Mouse (Mus musculus): ENCODE measurements around the gene Gm4969.
"Not testable (repeated sequence)": the region's sequence is repeated elsewhere in the genome, so short reads cannot be mapped to it uniquely, and the experiment has no call there.

The Gm4969 gene

GRCm38 (mm10) chr7:19118028-19118771, at the start of gene Gm4969:
Gene Gm4969, minus strand, starts transcription at chr7:19118368.
- DNase-seq (ENCODE audit: low spot score in 2 of 2), result peak in 1 of 2 experiments; percentile 35

- DNase-seq (ENCODE audit: low spot score in 2 of 2), result no peak
Measured at GRCm38 (mm10) chr7:19166990-19167389, 48.8 kb upstream of the Gm4969 start.

- no peak for DNase-seq (ENCODE audit: low spot score in 2 of 2)
Measured at GRCm38 (mm10) chr7:19165656-19166423, 47.7 kb upstream of the Gm4969 start, which contains the start of gene Gipr. Gene Gipr, minus strand, starts transcription at chr7:19166127.

- no peak for DNase-seq (ENCODE audit: low spot score in 2 of 2)
Measured at GRCm38 (mm10) chr7:19164978-19165377, 46.8 kb upstream of the Gm4969 start.

GRCm38 (mm10) chr7:19164189-19164588, 46.0 kb upstream of the Gm4969 start:
- DNase-seq (ENCODE audit: low spot score in 2 of 2), result no peak

GRCm38 (mm10) chr7:19163752-19164151, 45.6 kb upstream of the Gm4969 start:
- no peak for DNase-seq (ENCODE audit: low spot score in 2 of 2)

- no peak for DNase-seq (ENCODE audit: low spot score in 2 of 2)
Measured at GRCm38 (mm10) chr7:19162928-19163327, 44.8 kb upstream of the Gm4969 start.

GRCm38 (mm10) chr7:19160115-19160514, 41.9 kb upstream of the Gm4969 start:
- no peak for DNase-seq (ENCODE audit: low spot score in 2 of 2)

GRCm38 (mm10) chr7:19159411-19159810, 41.2 kb upstream of the Gm4969 start:
- DNase-seq (ENCODE audit: low spot score in 2 of 2), result no peak

GRCm38 (mm10) chr7:19158601-19159000, 40.4 kb upstream of the Gm4969 start:
- DNase-seq (ENCODE audit: low spot score in 2 of 2), result no peak

- peak; percentile 94 to 95 for DNase-seq (ENCODE audit: low spot score in 2 of 2)
Measured at GRCm38 (mm10) chr7:19157160-19157800, 39.1 kb upstream of the Gm4969 start.

GRCm38 (mm10) chr7:19155825-19156475, 37.8 kb upstream of the Gm4969 start:
- DNase-seq (ENCODE audit: low spot score in 2 of 2), result no peak

GRCm38 (mm10) chr7:19154796-19155195, 36.6 kb upstream of the Gm4969 start:
- no peak for DNase-seq (ENCODE audit: low spot score in 2 of 2)

- DNase-seq (ENCODE audit: low spot score in 2 of 2), result not testable (repeated sequence)
Measured at GRCm38 (mm10) chr7:19151121-19151520, 33.0 kb upstream of the Gm4969 start.

- peak; percentile 92 to 94 for DNase-seq (ENCODE audit: low spot score in 2 of 2)
Measured at GRCm38 (mm10) chr7:19149626-19150025, 31.5 kb upstream of the Gm4969 start, which contains the start of gene Snrpd2. Gene Snrpd2, plus strand, starts transcription at chr7:19149722.

- DNase-seq (ENCODE audit: low spot score in 2 of 2), result peak; percentile 92 to 95
Measured at GRCm38 (mm10) chr7:19148875-19149541, 30.8 kb upstream of the Gm4969 start, which contains the start of gene Qpctl. Gene Qpctl, minus strand, starts transcription at chr7:19149291.

- no peak for DNase-seq (ENCODE audit: low spot score in 2 of 2)
Measured at GRCm38 (mm10) chr7:19148180-19148874, 30.2 kb upstream of the Gm4969 start.

- DNase-seq (ENCODE audit: low spot score in 2 of 2), result no peak
Measured at GRCm38 (mm10) chr7:19147497-19148045, 29.4 kb upstream of the Gm4969 start.

- no peak for DNase-seq (ENCODE audit: low spot score in 2 of 2)
Measured at GRCm38 (mm10) chr7:19146793-19147192, 28.6 kb upstream of the Gm4969 start.

GRCm38 (mm10) chr7:19137380-19137779, 19.2 kb upstream of the Gm4969 start:
- no peak for DNase-seq (ENCODE audit: low spot score in 2 of 2)
